Mouse (Mus musculus) liver, embryonic 14 days (tissue): ENCODE measurements around the gene Ly6g6f. TPM values are rescaled to one million over a fixed set of nuclear protein-coding genes. Genes with fewer than 3 reads are reported as not detected.

Source experiments
- polyA plus RNA-seq: library from polyadenylated mRNA; depleted of rRNA; stranded (reverse); fragments of >200 nt; gene quantifications from 2 replicates; pipeline ENCODE4 v1.2.3, GENCODE M21; 2012; rRNA removed

Ly6g6f gene
- polyA plus RNA-seq, 1 experiment, result 4.6 TPM

DNA sequence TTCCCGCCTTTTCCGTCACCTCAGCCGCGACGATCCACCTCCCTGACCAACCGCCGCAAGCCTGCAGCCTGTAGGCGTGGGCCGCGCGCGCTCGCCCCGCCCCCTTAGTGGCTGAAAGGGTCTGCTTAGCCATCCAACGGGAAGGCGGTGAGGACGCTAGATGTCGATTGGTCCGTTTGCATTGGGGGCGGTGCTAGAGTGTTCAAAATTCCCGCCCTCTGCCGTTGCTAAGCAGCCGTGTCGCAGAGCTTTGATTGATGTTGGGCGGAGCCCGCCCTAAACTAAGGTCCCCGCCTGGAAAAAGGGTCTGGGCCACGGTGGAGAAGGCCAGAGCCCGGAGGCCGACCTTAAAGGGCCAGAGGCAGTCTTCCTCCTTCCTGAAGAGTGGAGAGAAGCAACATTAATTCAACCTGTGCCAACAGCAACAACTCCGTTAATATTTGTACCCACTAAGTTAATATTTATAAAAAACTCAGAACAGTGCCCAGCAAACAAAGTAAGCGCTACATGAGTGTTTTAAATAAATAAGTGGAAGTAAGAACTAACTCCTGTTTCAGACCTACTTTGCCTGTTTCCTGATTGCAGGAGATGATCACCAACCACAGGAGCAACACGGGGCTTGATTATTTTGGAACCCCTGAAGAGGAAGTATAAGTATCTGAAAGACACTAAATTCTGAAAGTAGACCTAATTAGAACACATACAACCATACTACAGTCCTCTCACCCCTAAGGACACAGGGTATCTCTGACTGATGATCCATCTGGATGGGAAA is 38.5 kb downstream of the Ly6g6f start, which contains the start of gene Msh5:
Gene Msh5, minus strand, starts transcription at position 65 of the 775 bp plus-strand sequence.

Other genes with a start within 250 kb of the Ly6g6f start
- gene Stk19, start 248.7 kb downstream of the Ly6g6f start, polyA plus RNA-seq, result 15.6 and 17.8 TPM in 2 replicates
- gene Dxo, start 248.6 kb downstream of the Ly6g6f start, polyA plus RNA-seq, result 22.0 and 28.0 TPM in 2 replicates
- gene Skiv2l, start 235.4 kb downstream of the Ly6g6f start, polyA plus RNA-seq, result 19.0 and 22.2 TPM in 2 replicates
- 43.8 and 44.0 TPM in 2 replicates for gene Nelfe, start 235.2 kb downstream of the Ly6g6f start, polyA plus RNA-seq
- gene Cfb, start 223.1 kb downstream of the Ly6g6f start, polyA plus RNA-seq, result 157 and 169 TPM in 2 replicates
- gene Zbtb12, start 206.1 kb downstream of the Ly6g6f start, polyA plus RNA-seq, result 5.7 and 6.1 TPM in 2 replicates
- not detected in 2 replicates for gene Gm20547, start 203.6 kb downstream of the Ly6g6f start, polyA plus RNA-seq
- 14.2 and 18.4 TPM in 2 replicates for gene C2, start 187.3 kb downstream of the Ly6g6f start, polyA plus RNA-seq
- gene Ehmt2, start 187.1 kb downstream of the Ly6g6f start, polyA plus RNA-seq, result 27.3 and 28.0 TPM in 2 replicates
- 1.1 and 1.3 TPM in 2 replicates for gene Slc44a4, start 171.1 kb downstream of the Ly6g6f start, polyA plus RNA-seq
- 8.4 and 10.5 TPM in 2 replicates for gene Neu1, start 154.4 kb downstream of the Ly6g6f start, polyA plus RNA-seq
- 1.1 and 1.3 TPM in 2 replicates for gene Hspa1b, start 126.4 kb downstream of the Ly6g6f start, polyA plus RNA-seq
- gene Gm20481, start 115.7 kb downstream of the Ly6g6f start, polyA plus RNA-seq, result not detected in 2 replicates
- 0.58 and 0.67 TPM in 2 replicates for gene Hspa1a, start 113.5 kb downstream of the Ly6g6f start, polyA plus RNA-seq
- 0.02 TPM in 2 replicates for gene Hspa1l, start 112.9 kb downstream of the Ly6g6f start, polyA plus RNA-seq
- gene Lsm2, start 103.7 kb downstream of the Ly6g6f start, polyA plus RNA-seq, result 106 and 129 TPM in 2 replicates
- 58.0 and 65.7 TPM in 2 replicates for gene Vars, start 84.6 kb downstream of the Ly6g6f start, polyA plus RNA-seq
- gene Vwa7, start 69.0 kb downstream of the Ly6g6f start, polyA plus RNA-seq, result 0.12 and 0.20 TPM in 2 replicates
- 2.0 TPM in 2 replicates for gene Sapcd1, start 57.6 kb downstream of the Ly6g6f start, polyA plus RNA-seq
- 3.3 and 4.1 TPM in 2 replicates for gene Msh5, start 38.9 kb downstream of the Ly6g6f start, polyA plus RNA-seq
- 70.1 and 85.9 TPM in 2 replicates for gene Clic1, start 35.6 kb downstream of the Ly6g6f start, polyA plus RNA-seq
- 11.1 and 13.5 TPM in 2 replicates for gene Ddah2, start 26.6 kb downstream of the Ly6g6f start, polyA plus RNA-seq
- 0.21 and 0.24 TPM in 2 replicates for gene Ly6g6c, start 20.2 kb downstream of the Ly6g6f start, polyA plus RNA-seq
- gene Mpig6b, start 19.4 kb downstream of the Ly6g6f start, polyA plus RNA-seq, result 1.8 and 2.7 TPM in 2 replicates
- gene Ly6g6e, start 8.7 kb downstream of the Ly6g6f start, polyA plus RNA-seq, result 0.03 and 0.15 TPM in 2 replicates
- 0.66 and 0.76 TPM in 2 replicates for gene Ly6g6d, start 7.5 kb downstream of the Ly6g6f start, polyA plus RNA-seq
- gene Abhd16a, start 3.7 kb upstream of the Ly6g6f start, polyA plus RNA-seq, result 25.1 and 29.0 TPM in 2 replicates
- not detected in 2 replicates for gene Ly6g5c, start 22.7 kb upstream of the Ly6g6f start, polyA plus RNA-seq
- gene Ly6g5b, start 29.8 kb upstream of the Ly6g6f start, polyA plus RNA-seq, result 0.42 and 0.67 TPM in 2 replicates
- gene Gpank1, start 35.8 kb upstream of the Ly6g6f start, polyA plus RNA-seq, result 9.1 and 10.2 TPM in 2 replicates
- gene Csnk2b, start 36.4 kb upstream of the Ly6g6f start, polyA plus RNA-seq, result 76.9 and 86.4 TPM in 2 replicates
- gene D17H6S53E, start 40.8 kb upstream of the Ly6g6f start, polyA plus RNA-seq, result 1.2 and 1.6 TPM in 2 replicates
- gene Apom, start 46.4 kb upstream of the Ly6g6f start, polyA plus RNA-seq, result 296 and 349 TPM in 2 replicates
- gene Bag6, start 49.6 kb upstream of the Ly6g6f start, polyA plus RNA-seq, result 40.6 and 45.5 TPM in 2 replicates
- 48.0 and 59.1 TPM in 2 replicates for gene Prrc2a, start 79.3 kb upstream of the Ly6g6f start, polyA plus RNA-seq
- 9.0 and 9.2 TPM in 2 replicates for gene Aif1, start 90.5 kb upstream of the Ly6g6f start, polyA plus RNA-seq
- gene Lst1, start 102.8 kb upstream of the Ly6g6f start, polyA plus RNA-seq, result 21.0 and 28.7 TPM in 2 replicates
- 0.53 and 0.76 TPM in 2 replicates for gene Ltb, start 108.8 kb upstream of the Ly6g6f start, polyA plus RNA-seq
- gene Tnf, start 116.4 kb upstream of the Ly6g6f start, polyA plus RNA-seq, result 0.33 and 0.48 TPM in 2 replicates
- gene Lta, start 119.7 kb upstream of the Ly6g6f start, polyA plus RNA-seq, result 0.03 and 0.09 TPM in 2 replicates
- gene Gm16181, start 135.2 kb upstream of the Ly6g6f start, polyA plus RNA-seq, result 0.10 TPM in 1 of 2 replicates, not detected in the other
- 1.6 and 1.7 TPM in 2 replicates for gene Atp6v1g2, start 148.1 kb upstream of the Ly6g6f start, polyA plus RNA-seq
- gene Nfkbil1, start 150.2 kb upstream of the Ly6g6f start, polyA plus RNA-seq, result 3.6 and 4.1 TPM in 2 replicates
- gene Ddx39b, start 156.1 kb upstream of the Ly6g6f start, polyA plus RNA-seq, result 174 and 208 TPM in 2 replicates
- 35.7 and 45.9 TPM in 2 replicates for gene H2-D1, start 177.1 kb upstream of the Ly6g6f start, polyA plus RNA-seq
- gene H2-Q1, start 234.8 kb upstream of the Ly6g6f start, polyA plus RNA-seq, result 0.50 and 0.63 TPM in 2 replicates